Mouse (Mus musculus) forebrain, embryonic 12.5 days (tissue): Measurements from ENCODE around the gene Rassf1. TPM values are rescaled to one million over a fixed set of nuclear protein-coding genes. Genes with fewer than 3 reads are reported as not detected.
"Not testable (repeated sequence)": the region's sequence is repeated elsewhere in the genome, so short reads cannot be mapped to it uniquely, and the experiment has no call there.

Experiments used
- ATAC-seq: fragments of 200-750 bp; cut with Nextera tagmentation; 2 replicates; pipeline ENCODE4 v1.8.0; 2017; ENCODE audit warnings: moderate TSS enrichment; ENCODE audit not compliant: low FRiP score
- H3K27ac ChIP-seq: fragments of 300-500 bp; sonication (generic); 2 replicates; pipeline ENCODE4 v1.5.1; 2016; ENCODE audit warnings: mild to moderate bottlenecking
- H3K27me3 ChIP-seq: fragments of 300-500 bp; sonication (generic); 2 replicates; pipeline ENCODE4 v1.6.1; 2016; ENCODE audit warnings: mild to moderate bottlenecking
- H3K36me3 ChIP-seq: fragments of 300-500 bp; sonication (generic); replicated peaks from 2 replicates; pipeline ENCODE4 v1.6.1; 2016; ENCODE audit warnings: mild to moderate bottlenecking
- H3K4me1 ChIP-seq: fragments of 300-500 bp; sonication (generic); 2 replicates; pipeline ENCODE4 v1.6.1; 2016
- H3K4me2 ChIP-seq: fragments of 300-500 bp; sonication (generic); 2 replicates; pipeline ENCODE4 v1.6.1; 2016; ENCODE audit warnings: mild to moderate bottlenecking, moderate library complexity
- H3K4me3 ChIP-seq: fragments of 300-500 bp; sonication (generic); replicated peaks from 2 replicates; pipeline ENCODE4 v1.5.1; 2016; ENCODE audit warnings: mild to moderate bottlenecking
- H3K9ac ChIP-seq: fragments of 300-500 bp; sonication (generic); 2 replicates; pipeline ENCODE4 v1.6.1; 2016; ENCODE audit warnings: mild to moderate bottlenecking
- H3K9me3 ChIP-seq: fragments of 300-500 bp; sonication (generic); 2 replicates; pipeline ENCODE4 v1.6.1; 2016
- WGBS: fragments of 180-500 bp; shearing (Covaris S2); methylation state at CpG from one replicate; pipeline ENCODE4 v1.1.7; 2016; 5-methylcytosine and 5-hydroxymethylcytosine counted together
- polyA plus RNA-seq: library from polyadenylated mRNA; unstranded; fragments of >200 nt; fragmentation: Nextera tagmentation; extraction: Ambion mirVana; gene quantifications from 2 replicates; pipeline ENCODE4 v1.2.1, GENCODE M21; 2016

Rassf1 gene
- polyA plus RNA-seq, 1 experiment from 2014 or later, result 45.7 TPM

- Histone ChIP-seq H3K4me3 (peak overlapping the region; percentile 40), H3K9ac (peak overlapping the region; percentile 51), H3K4me1 (peaks cover 58% of the 10 kb centered on the region), H3K4me2 (peak overlapping the region; percentile 61), H3K27me3 (peaks cover 59% of the 10 kb centered on the region), H3K9me3 (no peaks in the 10 kb centered on the region), H3K27ac (0 out of 2 replicates have a peak overlapping the region, but pooled peaks have one; percentile 4), H3K36me3 (0 out of 2 replicates have a peak, but pooled peaks cover under 1% of the 10 kb centered on the region)
- no peak for ATAC-seq
- WGBS, result 7% methylated on average over 8 of the region's 8 CpGs
Measured at GRCm38 (mm10) chr9:107551890-107552355, 568 bp downstream of the Rassf1 start.

GRCm38 (mm10) chr9:107552690-107553393 is 1.5 kb downstream of the Rassf1 start:
- Histone ChIP-seq H3K4me3 (peak overlapping the region; percentile 63; the same call in 1 of the 2 replicates), H3K27me3 (peaks cover 57% of the 10 kb centered on the region), H3K36me3 (peaks cover 9% of the 10 kb centered on the region), H3K9ac (no peak overlapping the region), H3K4me1 (peaks cover 55% of the 10 kb centered on the region), H3K4me2 (peak overlapping the region; percentile 82), H3K27ac (no peak overlapping the region), H3K9me3 (no peaks in the 10 kb centered on the region)
- ATAC-seq, result no peak
- WGBS, result 78% methylated on average over 5 of the region's 5 CpGs

GRCm38 (mm10) chr9:107553541-107554318 is 2.4 kb downstream of the Rassf1 start:
- Histone ChIP-seq H3K36me3 (peaks cover 18% of the 10 kb centered on the region), H3K4me1 (peaks cover 55% of the 10 kb centered on the region), H3K4me3 (peak overlapping the region; percentile 63), H3K4me2 (peak overlapping the region; percentile 82), H3K27me3 (peaks cover 48% of the 10 kb centered on the region), H3K9ac (peak overlapping the region; percentile 80), H3K27ac (peak overlapping the region; percentile 92), H3K9me3 (no peaks in the 10 kb centered on the region)
- WGBS, result 5% methylated on average over 37 of the region's 37 CpGs
- peak; percentile 78 for ATAC-seq

GRCm38 (mm10) chr9:107554319-107554825 is 3.0 kb downstream of the Rassf1 start:
- H3K9ac ChIP-seq, result peak overlapping the region; percentile 80
- ATAC-seq, result peak; percentile 92
- peaks cover 55% of the 10 kb centered on the region for H3K4me1 ChIP-seq
- peak overlapping the region; percentile 92 for H3K27ac ChIP-seq
- H3K36me3 ChIP-seq, result peaks cover 25% of the 10 kb centered on the region
- under 1% methylated on average over 51 of the region's 53 CpGs for WGBS
- H3K9me3 ChIP-seq, result no peaks in the 10 kb centered on the region
- peak overlapping the region; percentile 63 for H3K4me3 ChIP-seq
- H3K4me2 ChIP-seq, result peak overlapping the region; percentile 82
- H3K27me3 ChIP-seq, result peaks cover 42% of the 10 kb centered on the region

GRCm38 (mm10) chr9:107555031-107555457 is 3.7 kb downstream of the Rassf1 start:
- WGBS, result under 1% methylated on average over 23 of the region's 23 CpGs
- peaks cover 55% of the 10 kb centered on the region for H3K4me1 ChIP-seq
- no peaks in the 10 kb centered on the region for H3K9me3 ChIP-seq
- peak overlapping the region; percentile 63 for H3K4me3 ChIP-seq
- H3K27me3 ChIP-seq, result peaks cover 35% of the 10 kb centered on the region
- peak; percentile 39 for ATAC-seq
- H3K9ac ChIP-seq, result peak overlapping the region; percentile 80
- peak overlapping the region; percentile 82 for H3K4me2 ChIP-seq
- peak overlapping the region; percentile 92 for H3K27ac ChIP-seq
- peaks cover 31% of the 10 kb centered on the region for H3K36me3 ChIP-seq

- H3K4me2 ChIP-seq, result peak overlapping the region; percentile 82
- no peak for ATAC-seq
- peak overlapping the region; percentile 80 for H3K9ac ChIP-seq
- peaks cover 28% of the 10 kb centered on the region for H3K27me3 ChIP-seq
- H3K27ac ChIP-seq, result 0 out of 2 replicates have a peak overlapping the region, but pooled peaks have one; percentile 92
- H3K4me3 ChIP-seq, result peak overlapping the region; percentile 63
- 50% methylated on average over 2 of the region's 2 CpGs for WGBS
- peaks cover 55% of the 10 kb centered on the region for H3K4me1 ChIP-seq
- peaks cover 38% of the 10 kb centered on the region for H3K36me3 ChIP-seq
- no peaks in the 10 kb centered on the region for H3K9me3 ChIP-seq
Measured at GRCm38 (mm10) chr9:107555701-107556100, 4.3 kb downstream of the Rassf1 start.

- Histone ChIP-seq H3K4me1 (peaks cover 50% of the 10 kb centered on the region), H3K27ac (no peak overlapping the region), H3K36me3 (peaks cover 44% of the 10 kb centered on the region), H3K27me3 (peaks cover 22% of the 10 kb centered on the region), H3K9me3 (no peaks in the 10 kb centered on the region), H3K9ac (peak overlapping the region; percentile 80; the same call in 1 of the 2 replicates), H3K4me3 (0 out of 2 replicates have a peak overlapping the region, but pooled peaks have one; percentile 63), H3K4me2 (peak overlapping the region; percentile 82)
- WGBS, result 85% methylated on average over 3 of the region's 3 CpGs
- ATAC-seq, result no peak
Measured at GRCm38 (mm10) chr9:107556346-107556745, 5.0 kb downstream of the Rassf1 start.

- peak within 1 kb of the TSS; percentile 57; the same call in 1 of the 2 replicates for H3K27ac ChIP-seq
- H3K9ac ChIP-seq, result peak within 1 kb of the TSS; percentile 89
- peak within 1 kb of the TSS; percentile 96 for H3K4me3 ChIP-seq
- no peaks in the 10 kb centered on the region for H3K9me3 ChIP-seq
- ATAC-seq, result peak; percentile 97
- no peaks in the 10 kb centered on the region for H3K27me3 ChIP-seq
- peak within 1 kb of the TSS; percentile 83 for H3K4me2 ChIP-seq
- peaks cover 67% of the 10 kb centered on the region for H3K36me3 ChIP-seq
- under 1% methylated on average over 45 of the region's 46 CpGs for WGBS
- H3K4me1 ChIP-seq, result peaks cover 33% of the 10 kb centered on the region
Measured at GRCm38 (mm10) chr9:107563029-107563581, 11.8 kb downstream of the Rassf1 start, which contains the start of gene Tusc2. Gene Tusc2 (plus strand): TSS chr9:107563255.

GRCm38 (mm10) chr9:107565556-107565955 is 14.2 kb downstream of the Rassf1 start:
- not testable (repeated sequence) for ATAC-seq, H3K27me3 ChIP-seq, H3K4me3 ChIP-seq, H3K9me3 ChIP-seq, H3K9ac ChIP-seq, H3K4me2 ChIP-seq
- Histone ChIP-seq H3K36me3 (peaks cover 45% of the 10 kb centered on the region), H3K27ac (0 out of 2 replicates have a peak overlapping the region, but pooled peaks have one; percentile 8), H3K4me1 (peaks cover 46% of the 10 kb centered on the region)
- WGBS, result 50% methylated on average over 5 of the region's 5 CpGs

- 61% methylated on average over 15 of the region's 15 CpGs for WGBS
- Histone ChIP-seq H3K27ac (no peak overlapping the region), H3K4me2 (no peak overlapping the region), H3K4me3 (no peak overlapping the region), H3K36me3 (peaks cover 45% of the 10 kb centered on the region), H3K27me3 (no peaks in the 10 kb centered on the region), H3K4me1 (peaks cover 52% of the 10 kb centered on the region), H3K9me3 (no peaks in the 10 kb centered on the region), H3K9ac (no peak overlapping the region)
- no peak for ATAC-seq
Measured at GRCm38 (mm10) chr9:107566041-107566709, 14.8 kb downstream of the Rassf1 start.

- Histone ChIP-seq H3K9me3 (no peaks in the 10 kb centered on the region), H3K4me2 (no peak overlapping the region), H3K36me3 (peaks cover 45% of the 10 kb centered on the region), H3K4me3 (no peak overlapping the region), H3K27me3 (no peaks in the 10 kb centered on the region), H3K27ac (peak overlapping the region; percentile 54; the same call in 1 of the 2 replicates), H3K9ac (no peak overlapping the region), H3K4me1 (peaks cover 59% of the 10 kb centered on the region)
- 71% methylated on average over 3 of the region's 3 CpGs for WGBS
- no peak for ATAC-seq
Measured at GRCm38 (mm10) chr9:107566855-107567254, 15.5 kb downstream of the Rassf1 start.
